Mouse (Mus musculus): ENCODE measurements around the gene Gm4312.
"Not testable (repeated sequence)": the region's sequence is repeated elsewhere in the genome, so short reads cannot be mapped to it uniquely, and the experiment has no call there.

The Gm4312 gene

GRCm38 (mm10) chr10:100382460-100382859 is at the start of gene Gm4312:
TSS of gene Gm4312 (minus strand) at chr10:100382560.
- not testable (repeated sequence) for DNase-seq (ENCODE audit: low spot score in 2 of 2)

GRCm38 (mm10) chr10:100427592-100427991 is 45.2 kb upstream of the Gm4312 start:
- DNase-seq (ENCODE audit: low spot score in 2 of 2): no peak

GRCm38 (mm10) chr10:100415566-100415965 is 33.2 kb upstream of the Gm4312 start:
- no peak for DNase-seq (ENCODE audit: low spot score in 2 of 2)

- not testable (repeated sequence) for DNase-seq (ENCODE audit: low spot score in 2 of 2)
Measured at GRCm38 (mm10) chr10:100402301-100402700, 19.9 kb upstream of the Gm4312 start.

- not testable (repeated sequence) for DNase-seq (ENCODE audit: low spot score in 2 of 2)
Measured at GRCm38 (mm10) chr10:100361038-100361437, 21.3 kb downstream of the Gm4312 start, which contains the start of gene Gm4307. TSS of gene Gm4307 (plus strand) at chr10:100361338.

- DNase-seq (ENCODE audit: low spot score in 2 of 2): peak; percentile 25 to 65
Measured at GRCm38 (mm10) chr10:100356841-100357240, 25.5 kb downstream of the Gm4312 start.

GRCm38 (mm10) chr10:100350793-100351192 is 31.6 kb downstream of the Gm4312 start, which contains the start of gene Gm4305:
TSS of gene Gm4305 (plus strand) at chr10:100351093.
- DNase-seq (ENCODE audit: low spot score in 2 of 2): not testable (repeated sequence)

GRCm38 (mm10) chr10:100345672-100346071 is 36.7 kb downstream of the Gm4312 start, which contains the start of gene Gm4303:
TSS of gene Gm4303 (plus strand) at chr10:100345972.
- not testable (repeated sequence) for DNase-seq (ENCODE audit: low spot score in 2 of 2)

- not testable (repeated sequence) for DNase-seq (ENCODE audit: low spot score in 2 of 2)
Measured at GRCm38 (mm10) chr10:100340536-100340935, 41.8 kb downstream of the Gm4312 start, which contains the start of gene Gm4302. TSS of gene Gm4302 (plus strand) at chr10:100340836.

GRCm38 (mm10) chr10:100335376-100335775 is 47.0 kb downstream of the Gm4312 start, which contains the start of gene Gm4301:
TSS of gene Gm4301 (plus strand) at chr10:100335676.
- not testable (repeated sequence) for DNase-seq (ENCODE audit: low spot score in 2 of 2)
